Mouse (Mus musculus): ENCODE data around the gene Mov10l1.

DNA sequence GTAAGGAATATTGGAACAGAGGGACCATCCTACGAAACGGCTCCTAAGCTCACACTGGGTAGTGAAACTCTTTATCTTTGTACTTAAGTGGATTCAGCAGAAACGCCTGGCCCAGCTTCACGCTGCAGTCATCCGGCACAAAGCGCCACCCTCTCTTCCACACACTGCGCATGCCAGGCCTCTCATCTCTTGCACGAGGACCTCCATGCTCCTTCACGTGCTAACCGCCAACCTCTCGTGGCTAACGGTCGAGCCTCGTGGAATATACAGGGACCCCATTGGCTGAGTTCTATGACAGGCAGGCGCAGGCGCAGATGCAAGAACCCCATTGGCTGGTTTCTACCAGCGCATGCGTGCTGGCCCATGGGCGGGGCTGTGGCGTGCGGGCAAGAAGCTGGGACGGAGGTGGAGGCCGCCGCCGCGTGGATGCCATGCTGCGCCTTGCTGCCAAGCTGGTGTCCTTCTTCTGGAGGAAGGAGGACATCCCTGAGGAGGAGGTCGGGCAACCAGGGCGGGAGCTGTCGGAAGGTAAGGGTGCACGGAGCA lies at the start of gene Mov10l1:
- TF ChIP-seq GATA1 (IDR thresholded peaks at IDR 0.05; ENCODE audit: low read length) (no peak), TAL1 (IDR thresholded peaks at IDR 0.05; ENCODE audit: low read length) (no peak)

Data from erythroblast, embryonic 14.5 days (primary cell).